Mouse (Mus musculus): ENCODE measurements around the gene Ulk3. TPM values are rescaled to one million over a fixed set of nuclear protein-coding genes. Genes with fewer than 3 reads are reported as not detected.

The Ulk3 gene
- 10 to 100 TPM; 36.3 to 37.1 TPM for total RNA-seq (2021)
- long read RNA-seq, experiment 1, partial matches to known transcripts = 1 of 13 reads
- long read RNA-seq, experiment 1, other reads (novel, unspliced or antisense) = 9 of 13 reads
- long read RNA-seq, experiment 2, partial matches to known transcripts = 2 of 7 reads
- long read RNA-seq, experiment 2, other reads (novel, unspliced or antisense) = 5 of 7 reads

GRCm38 (mm10) chr9:57589224-57590126, at the start of gene Ulk3:
Gene Ulk3, plus strand, starts transcription at chr9:57589452.
- peak within 1 kb of the TSS; percentile 65 for H3K4me3 ChIP-seq
- H3K27ac ChIP-seq = peak within 1 kb of the TSS; percentile 84
- peak; percentile 33 for TF ChIP-seq CTCF (IDR thresholded peaks at IDR 0.05)
- intact Hi-C loops (cut with DNase I) = loop anchor here (5.0 kb wide), 2 partner anchors 47 to 68 kb away; no protein-coding TSS in a partner anchor
- peak; percentile 77 to 79 for DNase-seq (ENCODE audit: extremely low spot score in 1 of 2, low spot score in 2 of 2)

GRCm38 (mm10) chr9:57539550-57539949, 49.7 kb upstream of the Ulk3 start:
- no peak for TF ChIP-seq CTCF (IDR thresholded peaks at IDR 0.05)
- intact Hi-C loops (cut with DNase I) = no loop called here
- Histone ChIP-seq H3K4me3 (no peak overlapping the region), H3K27ac (no peak overlapping the region)
- DNase-seq (ENCODE audit: extremely low spot score in 1 of 2, low spot score in 2 of 2) = no peak

- Histone ChIP-seq H3K27ac (no peak overlapping the region), H3K4me3 (no peak overlapping the region)
- no peak for DNase-seq (ENCODE audit: extremely low spot score in 1 of 2, low spot score in 2 of 2)
- peak; percentile 90 for TF ChIP-seq CTCF (IDR thresholded peaks at IDR 0.05)
- intact Hi-C loops (cut with DNase I) = loop anchor here (5.0 kb wide), 1 partner anchor 46 kb away; the partner anchor contains the start of gene Ulk3
Observed at GRCm38 (mm10) chr9:57541312-57541711, 47.9 kb upstream of the Ulk3 start.

- Histone ChIP-seq H3K27ac (peak overlapping the region; percentile 11; the same call in 1 of the 2 replicates), H3K4me3 (no peak overlapping the region)
- TF ChIP-seq CTCF (IDR thresholded peaks at IDR 0.05) = no peak
- no peak for DNase-seq (ENCODE audit: extremely low spot score in 1 of 2, low spot score in 2 of 2)
- intact Hi-C loops (cut with DNase I) = loop anchor here (2.0 to 5.0 kb wide), 2 partner anchors 43 to 111 kb away; partner anchors contain the start of gene Ulk3
Observed at GRCm38 (mm10) chr9:57543951-57544350, 45.3 kb upstream of the Ulk3 start.

- no peak for DNase-seq (ENCODE audit: extremely low spot score in 1 of 2, low spot score in 2 of 2)
- Histone ChIP-seq H3K4me3 (no peak overlapping the region), H3K27ac (no peak overlapping the region)
- intact Hi-C loops (cut with DNase I) = no loop called here
- no peak for TF ChIP-seq CTCF (IDR thresholded peaks at IDR 0.05)
Observed at GRCm38 (mm10) chr9:57547287-57547686, 42.0 kb upstream of the Ulk3 start.

GRCm38 (mm10) chr9:57547869-57548268, 41.4 kb upstream of the Ulk3 start:
- intact Hi-C loops (cut with DNase I) = no loop called here
- TF ChIP-seq CTCF (IDR thresholded peaks at IDR 0.05) = no peak
- H3K4me3 ChIP-seq = no peak overlapping the region
- DNase-seq (ENCODE audit: extremely low spot score in 1 of 2, low spot score in 2 of 2) = no peak
- no peak overlapping the region for H3K27ac ChIP-seq

- H3K27ac ChIP-seq = no peak overlapping the region
- intact Hi-C loops (cut with DNase I) = no loop called here
- no peak overlapping the region for H3K4me3 ChIP-seq
- TF ChIP-seq CTCF (IDR thresholded peaks at IDR 0.05) = no peak
- DNase-seq (ENCODE audit: extremely low spot score in 1 of 2, low spot score in 2 of 2) = no peak
Observed at GRCm38 (mm10) chr9:57549186-57549585, 40.1 kb upstream of the Ulk3 start.

GRCm38 (mm10) chr9:57550126-57550862, 39.0 kb upstream of the Ulk3 start:
- intact Hi-C loops (cut with DNase I) = no loop called here
- Histone ChIP-seq H3K27ac (no peak overlapping the region), H3K4me3 (no peak overlapping the region)
- no peak for DNase-seq (ENCODE audit: extremely low spot score in 1 of 2, low spot score in 2 of 2)
- TF ChIP-seq CTCF (IDR thresholded peaks at IDR 0.05) = no peak

- no peak for TF ChIP-seq CTCF (IDR thresholded peaks at IDR 0.05)
- Histone ChIP-seq H3K4me3 (peak within 1 kb of the TSS; percentile 92), H3K27ac (peak within 1 kb of the TSS; percentile 76)
- DNase-seq (ENCODE audit: extremely low spot score in 1 of 2, low spot score in 2 of 2) = peak; percentile 76 to 80
- intact Hi-C loops (cut with DNase I) = no loop called here
Observed at GRCm38 (mm10) chr9:57552139-57552887, 36.9 kb upstream of the Ulk3 start, which contains the start of gene Mpi. Gene Mpi, minus strand, starts transcription at chr9:57552763.

- no peak for TF ChIP-seq CTCF (IDR thresholded peaks at IDR 0.05)
- H3K4me3 ChIP-seq = no peak overlapping the region
- peak overlapping the region; percentile 76 for H3K27ac ChIP-seq
- no peak for DNase-seq (ENCODE audit: extremely low spot score in 1 of 2, low spot score in 2 of 2)
- intact Hi-C loops (cut with DNase I) = no loop called here
Observed at GRCm38 (mm10) chr9:57553119-57553518, 36.1 kb upstream of the Ulk3 start.

- no peak overlapping the region for H3K4me3 ChIP-seq
- H3K27ac ChIP-seq = no peak overlapping the region
- intact Hi-C loops (cut with DNase I) = no loop called here
- TF ChIP-seq CTCF (IDR thresholded peaks at IDR 0.05) = no peak
- DNase-seq (ENCODE audit: extremely low spot score in 1 of 2, low spot score in 2 of 2) = no peak
Observed at GRCm38 (mm10) chr9:57554753-57555152, 34.5 kb upstream of the Ulk3 start.
